Mouse (Mus musculus): ENCODE results near the gene Grid2. TPM values are rescaled to one million over a fixed set of nuclear protein-coding genes. Genes with fewer than 3 reads are reported as not detected.

The Grid2 gene
- total RNA-seq, 2 experiments from 2014 or later, result not detected

- no peak for DNase-seq (ENCODE audit: low spot score in 2 of 2)
These were observed 792.3 kb downstream of the Grid2 start for GRCm38 (mm10) chr6:64047950-64048349.

DNA sequence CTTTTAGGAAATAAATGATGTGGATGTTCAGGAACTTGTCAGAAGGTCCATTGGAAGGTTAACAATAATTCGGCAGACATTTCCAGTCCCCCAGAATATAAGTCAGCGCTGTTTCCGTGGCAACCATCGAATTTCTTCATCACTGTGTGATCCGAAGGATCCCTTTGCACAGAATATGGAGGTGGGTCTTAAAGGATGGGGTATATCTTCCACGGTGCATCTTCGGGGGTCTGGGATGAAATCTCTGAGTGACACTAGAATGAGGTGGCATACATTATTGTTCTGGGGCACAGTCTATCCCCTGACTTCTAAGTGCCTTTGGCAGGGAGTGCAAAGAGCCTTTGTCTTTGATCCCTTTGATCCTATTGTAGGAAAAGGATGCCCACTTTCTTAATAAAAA lies 808.2 kb downstream of the Grid2 start:
- no peak for DNase-seq (ENCODE audit: low spot score in 2 of 2)

GRCm38 (mm10) chr6:64064704-64065103 lies 809.0 kb downstream of the Grid2 start:
- DNase-seq (ENCODE audit: low spot score in 2 of 2), result no peak

DNA sequence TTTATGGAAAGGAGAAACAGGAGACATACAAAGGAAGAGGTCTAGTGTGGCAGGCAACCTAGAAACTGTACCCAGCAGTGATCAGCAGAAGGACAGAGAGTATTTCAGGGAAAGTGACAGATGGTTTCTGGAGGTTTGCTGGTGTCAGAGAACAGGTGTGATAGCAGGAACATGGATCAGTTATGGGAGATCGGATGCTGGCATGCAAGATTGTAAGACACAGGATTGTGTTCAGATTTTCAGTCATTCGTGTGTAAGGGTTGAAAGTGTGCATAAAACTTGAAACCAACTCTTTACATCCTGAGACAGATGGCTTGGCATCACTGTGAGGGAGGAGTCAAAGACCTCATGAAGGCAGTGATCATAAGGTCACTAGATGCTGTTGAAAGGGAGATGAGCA lies 817.7 kb downstream of the Grid2 start:
- DNase-seq (ENCODE audit: low spot score in 2 of 2), result no peak

DNA sequence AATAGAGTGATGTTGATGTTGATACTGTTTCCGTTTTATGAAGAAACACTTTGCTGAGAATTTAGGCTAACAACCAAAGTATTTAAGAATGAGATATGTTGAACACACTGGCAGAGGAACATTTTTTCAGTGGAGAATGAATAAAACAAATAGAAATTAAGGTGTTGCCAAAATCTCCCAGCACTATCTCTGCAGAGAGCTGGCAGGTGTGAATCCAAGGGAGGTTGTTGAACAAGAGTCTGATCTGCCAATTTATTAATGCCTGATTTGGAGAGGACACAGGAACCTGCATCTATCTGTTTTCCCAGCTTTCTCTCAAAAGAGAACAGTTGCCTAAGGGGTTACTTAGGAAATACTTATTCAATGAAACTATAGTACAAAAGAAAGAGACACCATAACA lies 822.2 kb downstream of the Grid2 start:
- DNase-seq (ENCODE audit: low spot score in 2 of 2), result no peak

- no peak for DNase-seq (ENCODE audit: low spot score in 2 of 2)
These were observed 843.0 kb downstream of the Grid2 start for GRCm38 (mm10) chr6:64098662-64099061.

GRCm38 (mm10) chr6:64114594-64114993 lies 858.9 kb downstream of the Grid2 start:
- no peak for DNase-seq (ENCODE audit: low spot score in 2 of 2)

- no peak for DNase-seq (ENCODE audit: low spot score in 2 of 2)
These were observed 880.6 kb downstream of the Grid2 start for GRCm38 (mm10) chr6:64136275-64136674.

DNA sequence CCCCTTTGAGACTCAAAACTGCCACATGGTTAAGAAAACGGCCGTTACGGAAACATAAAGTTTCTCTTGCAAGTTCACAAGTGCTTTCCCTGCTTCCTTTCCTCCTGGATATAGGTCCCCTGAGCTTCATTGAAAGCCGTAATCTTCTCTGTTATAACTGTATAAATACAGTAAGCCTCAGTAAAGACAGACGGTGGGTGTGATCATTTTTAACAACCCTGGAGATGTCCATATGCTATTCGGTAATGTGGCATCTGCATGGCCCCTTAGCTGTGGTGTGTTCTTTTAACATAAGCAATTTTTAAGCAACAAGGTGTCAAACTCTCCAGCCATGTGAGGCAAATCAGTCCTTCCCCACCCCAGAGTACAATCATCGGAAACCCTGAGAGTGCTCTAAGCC lies 892.9 kb downstream of the Grid2 start:
- no peak for DNase-seq (ENCODE audit: low spot score in 2 of 2)

DNA sequence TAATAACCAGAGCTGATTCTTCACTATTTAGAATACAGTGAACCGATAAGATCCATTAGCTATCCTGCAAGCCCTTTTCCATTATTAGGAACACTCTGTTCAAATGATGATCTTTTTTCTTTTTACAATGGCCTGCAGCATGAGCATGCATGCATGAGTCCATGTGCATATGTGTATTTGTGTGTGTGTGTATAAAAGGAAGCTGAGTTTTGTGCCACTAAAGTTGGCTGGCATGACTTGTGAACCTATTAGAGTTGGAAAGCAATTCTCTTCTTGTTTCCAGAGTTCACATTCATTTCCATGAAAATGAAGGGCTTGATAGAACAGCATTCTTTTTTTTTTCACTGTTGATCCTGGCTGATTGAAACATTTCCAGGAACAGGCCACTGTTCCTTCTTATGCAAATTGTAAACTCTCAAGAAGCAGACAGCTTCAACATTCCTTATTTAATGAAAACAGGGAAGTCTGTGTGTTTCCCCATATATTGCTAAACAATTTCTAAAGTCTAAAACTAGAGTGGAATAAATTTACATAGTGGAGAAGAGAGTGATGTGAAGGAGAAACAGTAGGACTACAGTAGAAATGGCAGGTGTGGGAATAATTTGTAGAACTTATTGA lies 919.4 kb downstream of the Grid2 start:
- no peak for DNase-seq (ENCODE audit: low spot score in 2 of 2)

GRCm38 (mm10) chr6:64193646-64194045 lies 938.0 kb downstream of the Grid2 start:
- DNase-seq (ENCODE audit: low spot score in 2 of 2), result no peak

GRCm38 (mm10) chr6:64202396-64203122 lies 946.9 kb downstream of the Grid2 start:
- no peak for DNase-seq (ENCODE audit: low spot score in 2 of 2)

GRCm38 (mm10) chr6:64236351-64236750 lies 980.7 kb downstream of the Grid2 start:
- DNase-seq (ENCODE audit: low spot score in 2 of 2), result no peak

DNA sequence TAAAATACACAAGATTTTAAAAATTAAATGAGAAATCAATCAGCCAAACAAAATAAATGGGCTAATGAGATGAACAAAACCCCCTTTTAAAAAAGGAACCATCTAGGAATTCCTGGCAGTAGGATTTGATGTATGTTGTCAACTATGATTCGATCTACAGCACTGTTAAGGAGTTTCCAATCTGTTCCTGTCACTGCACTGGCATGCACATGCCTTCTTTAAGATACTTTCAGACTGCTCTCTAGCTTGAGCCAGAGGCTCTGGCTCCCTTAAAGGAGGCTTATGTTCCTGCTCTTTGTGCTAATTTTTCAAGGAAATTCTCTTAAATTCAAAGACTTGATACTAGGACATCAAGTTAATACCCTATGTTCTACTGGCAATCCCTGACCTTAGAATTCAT lies 984.9 kb downstream of the Grid2 start:
- DNase-seq (ENCODE audit: low spot score in 2 of 2), result no peak

- DNase-seq (ENCODE audit: low spot score in 2 of 2), result no peak
These were observed 990.3 kb downstream of the Grid2 start for GRCm38 (mm10) chr6:64245951-64246350.

- no peak for DNase-seq (ENCODE audit: low spot score in 2 of 2)
These were observed 995.4 kb downstream of the Grid2 start for GRCm38 (mm10) chr6:64251041-64251440.

DNA sequence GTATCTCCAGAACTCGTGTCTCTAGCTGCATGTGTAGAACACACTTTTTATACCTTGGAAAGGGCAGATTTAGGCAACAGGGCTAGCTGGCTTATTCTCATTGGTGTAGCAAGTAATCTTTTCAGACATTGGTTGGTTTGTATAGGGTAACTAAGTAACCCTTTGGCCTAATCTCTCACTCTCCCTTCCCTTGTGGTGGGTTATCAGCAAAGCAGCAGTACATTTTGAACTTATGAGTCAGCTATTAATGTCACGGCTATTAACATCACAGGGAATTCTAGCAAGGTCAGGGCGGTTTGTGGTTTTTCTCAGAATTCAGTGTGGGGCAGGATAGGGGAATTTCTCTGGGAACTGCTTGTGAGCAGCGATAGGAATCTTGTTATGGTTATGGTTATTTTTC lies 1007.8 kb downstream of the Grid2 start:
- DNase-seq (ENCODE audit: low spot score in 2 of 2), result no peak

DNA sequence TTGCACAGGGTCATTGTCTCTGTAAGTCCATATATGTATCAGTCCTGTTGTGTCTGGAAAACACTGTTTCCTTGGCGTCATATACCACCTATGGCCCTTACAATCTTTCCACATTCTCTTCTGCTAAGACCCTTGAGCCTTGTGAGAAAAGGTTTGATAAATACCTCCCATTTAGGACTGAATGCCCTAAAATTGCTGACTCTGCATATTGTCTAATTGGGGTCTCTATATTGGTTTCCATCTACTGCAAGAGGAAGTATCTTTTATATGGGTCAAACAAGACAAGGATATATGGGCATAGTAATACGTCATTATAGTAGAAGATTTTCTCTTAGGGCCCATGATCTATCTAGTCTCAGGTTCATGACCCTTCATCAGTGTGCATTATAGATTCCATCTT lies 1008.5 kb downstream of the Grid2 start:
- no peak for DNase-seq (ENCODE audit: low spot score in 2 of 2)

DNA sequence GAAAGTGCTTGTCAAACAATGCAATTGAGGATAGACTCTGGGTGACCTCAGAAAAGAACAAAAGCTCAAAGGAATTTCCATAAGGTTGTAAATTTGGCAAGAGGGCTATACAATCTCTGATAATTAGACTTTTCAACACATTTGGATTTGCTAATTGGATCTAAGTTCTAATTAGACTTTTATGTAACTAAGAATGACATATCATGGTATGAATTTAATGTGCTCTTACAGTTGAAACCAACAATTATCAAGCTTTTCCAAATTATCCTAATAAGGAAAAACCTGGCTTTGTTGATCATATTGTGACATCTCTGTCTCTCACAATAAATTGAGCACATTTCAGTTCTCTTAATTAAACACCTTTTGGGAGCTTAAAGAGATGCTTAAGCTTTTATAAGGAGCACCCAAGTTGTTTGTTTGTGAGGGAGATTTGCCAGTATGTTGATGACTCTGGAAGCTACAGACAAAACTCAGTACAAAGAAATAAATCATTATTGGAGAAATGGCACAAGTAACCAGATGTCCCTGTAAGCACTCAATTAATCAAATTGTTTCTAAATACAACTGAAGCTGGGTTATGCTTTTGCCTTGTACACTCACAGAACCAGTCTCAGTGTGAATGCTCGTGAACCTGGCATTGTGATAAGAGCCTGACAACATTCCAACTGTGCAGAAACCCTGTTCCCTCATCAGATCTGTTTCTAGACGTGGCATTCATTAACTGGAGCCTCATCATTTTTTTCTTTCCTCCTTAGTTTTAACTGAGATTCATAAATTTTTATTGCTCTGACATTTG lies 1018.8 kb downstream of the Grid2 start:
- no peak for DNase-seq (ENCODE audit: low spot score in 2 of 2)

DNA sequence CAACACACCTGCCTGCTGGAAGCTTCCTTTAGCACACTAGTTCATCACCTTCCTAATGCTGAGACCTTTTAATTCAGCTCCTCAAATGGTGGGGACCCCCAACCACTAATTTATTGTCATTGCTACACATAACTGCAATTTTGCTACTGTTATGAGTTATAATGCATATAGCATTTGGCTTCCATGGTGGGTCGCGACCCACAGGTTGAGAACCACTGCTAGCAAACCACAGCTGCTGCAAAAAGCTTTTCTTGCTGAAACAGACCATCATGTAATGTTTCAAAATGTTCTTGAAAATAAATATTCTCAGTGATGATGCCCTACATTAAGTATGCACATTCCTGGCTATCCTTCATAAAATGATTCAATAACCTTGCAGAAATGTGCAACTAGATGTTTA lies 1024.3 kb downstream of the Grid2 start:
- no peak for DNase-seq (ENCODE audit: low spot score in 2 of 2)

DNA sequence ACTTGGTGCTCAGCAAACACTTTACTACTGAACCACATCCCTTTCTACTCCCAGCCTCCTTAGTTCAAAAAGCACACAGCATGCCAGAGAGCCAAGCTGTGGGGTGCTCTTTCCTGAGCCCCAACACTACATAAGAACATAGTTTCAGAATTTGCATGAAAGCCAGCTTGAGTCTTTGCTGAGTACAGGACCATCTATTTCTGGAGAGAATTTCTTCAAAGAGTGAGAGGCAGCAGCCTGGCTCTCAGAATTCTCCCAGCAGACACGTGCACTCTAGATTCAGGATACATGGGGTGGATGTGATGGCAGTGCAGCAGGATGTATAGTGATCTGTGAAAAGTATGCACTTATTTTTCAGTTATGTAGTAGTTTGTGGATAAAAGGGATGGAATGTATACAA lies 1038.1 kb downstream of the Grid2 start:
- no peak for DNase-seq (ENCODE audit: low spot score in 2 of 2)

DNA sequence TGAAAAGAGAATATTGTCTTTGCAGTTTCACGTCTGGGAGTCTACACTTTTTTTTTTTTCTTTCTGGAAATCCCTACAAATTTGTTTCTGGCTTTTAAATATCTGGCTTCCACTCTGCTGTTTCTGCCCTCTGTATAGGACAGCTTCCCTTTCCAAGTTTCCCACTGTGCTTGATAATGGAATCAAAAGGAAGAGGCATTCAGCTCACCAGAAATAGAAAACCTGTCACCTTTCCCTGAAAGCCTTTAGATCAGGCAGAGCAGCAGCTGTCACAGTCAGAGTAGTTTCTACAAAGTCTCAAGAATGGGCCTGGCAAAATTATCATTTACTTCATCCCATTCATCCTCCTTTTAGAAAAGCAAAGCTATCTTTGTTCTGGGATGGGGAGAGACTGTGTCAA lies 1042.0 kb downstream of the Grid2 start:
- no peak for DNase-seq (ENCODE audit: low spot score in 2 of 2)

Data from adrenal gland, adult 18-20 months (tissue).